ENCODE assay signal across 8 mouse cellular contexts in genomic region chr4:136648922-136649479, GRCm38 (mm10). TPM values are rescaled to one million over a fixed set of nuclear protein-coding genes. Genes with fewer than 3 reads are reported as not detected.
DNase-seq lines count a peak whose midpoint lies in the region; ATAC-seq and TF ChIP-seq lines count a peak whose summit lies in the region.

No protein-coding gene starts in this region.

- TF ChIP-seq CTCF in midbrain, postnatal 0 days (IDR thresholded peaks at IDR 0.05): peak; percentile 98

- 12% methylated on average over 11 of the region's 11 CpGs for WGBS in forebrain, embryonic 10.5 days
- WGBS in forebrain, embryonic 15.5 days: 19% methylated on average over 11 of the region's 11 CpGs
- WGBS in limb, embryonic 10.5 days: 19% methylated on average over 11 of the region's 11 CpGs
- WGBS in midbrain, postnatal 0 days: 14% methylated on average over 11 of the region's 11 CpGs

- peak; percentile 85 for DNase-seq in forebrain, embryonic 10.5 days (ENCODE audit: extremely low spot score, low spot score)
- peak; percentile 79 for DNase-seq in embryo, embryonic 11 days
- DNase-seq in gastrocnemius, postnatal 4 days (ENCODE audit: low spot score in 2 of 2): peak; percentile 66 to 77
- DNase-seq in kidney, adult 18-20 months: peak; percentile 85
- peak; percentile 89 for DNase-seq in limb, embryonic 10.5 days (ENCODE audit: low spot score)
- peak; percentile 72 for DNase-seq in midbrain, postnatal 0 days (ENCODE audit: low spot score)
- DNase-seq in spleen, postnatal 4 days (ENCODE audit: low spot score in 2 of 2): peak; percentile 75 to 91

- no peak overlapping the region for H3K9ac ChIP-seq in forebrain, embryonic 15.5 days (replicated peaks)
- H3K9ac ChIP-seq in midbrain, postnatal 0 days (replicated peaks; ENCODE audit: low read length, poor library complexity, severe bottlenecking): no peak overlapping the region

- H3K4me1 ChIP-seq in forebrain, embryonic 10.5 days: peaks cover 40% of the 10 kb centered on the region
- H3K4me1 ChIP-seq in forebrain, embryonic 15.5 days: peaks cover 20% of the 10 kb centered on the region
- peaks cover 12% of the 10 kb centered on the region for H3K4me1 ChIP-seq in limb, embryonic 10.5 days
- H3K4me1 ChIP-seq in midbrain, postnatal 0 days (ENCODE audit: insufficient read depth, low read length): no peaks in the 10 kb centered on the region

- H3K4me3 ChIP-seq in forebrain, embryonic 10.5 days: peak overlapping the region; percentile 5; the same call in 1 of the 2 replicates
- H3K4me3 ChIP-seq in forebrain, embryonic 15.5 days: no peak overlapping the region
- H3K4me3 ChIP-seq in limb, embryonic 10.5 days: no peak overlapping the region
- H3K4me3 ChIP-seq in midbrain, postnatal 0 days (ENCODE audit: low read depth, low read length): no peak overlapping the region

- H3K36me3 ChIP-seq in forebrain, embryonic 10.5 days (replicated peaks): peaks cover 18% of the 10 kb centered on the region
- no peaks in the 10 kb centered on the region for H3K36me3 ChIP-seq in forebrain, embryonic 15.5 days
- 0 out of 2 replicates have a peak, but pooled peaks cover 5% of the 10 kb centered on the region for H3K36me3 ChIP-seq in limb, embryonic 10.5 days
- H3K36me3 ChIP-seq in midbrain, postnatal 0 days (ENCODE audit: insufficient read depth, low read length): peaks cover 3% of the 10 kb centered on the region; the same call in 1 of the 2 replicates

- 0 out of 2 replicates have a peak overlapping the region, but pooled peaks have one; percentile 27 for H3K27ac ChIP-seq in forebrain, embryonic 10.5 days
- H3K27ac ChIP-seq in forebrain, embryonic 15.5 days (replicated peaks): no peak overlapping the region
- no peak overlapping the region for H3K27ac ChIP-seq in limb, embryonic 10.5 days
- no peak overlapping the region for H3K27ac ChIP-seq in midbrain, postnatal 0 days (ENCODE audit: low read depth, low read length)

- peaks cover 3% of the 10 kb centered on the region; the same call in 1 of the 2 replicates for H3K9me3 ChIP-seq in forebrain, embryonic 10.5 days
- no peaks in the 10 kb centered on the region for H3K9me3 ChIP-seq in forebrain, embryonic 15.5 days
- no peaks in the 10 kb centered on the region for H3K9me3 ChIP-seq in limb, embryonic 10.5 days (replicated peaks)
- no peaks in the 10 kb centered on the region for H3K9me3 ChIP-seq in midbrain, postnatal 0 days (ENCODE audit: low read length)

- H3K27me3 ChIP-seq in forebrain, embryonic 10.5 days (ENCODE audit: poor library complexity, severe bottlenecking): no peaks in the 10 kb centered on the region
- no peaks in the 10 kb centered on the region for H3K27me3 ChIP-seq in forebrain, embryonic 15.5 days
- H3K27me3 ChIP-seq in limb, embryonic 10.5 days (ENCODE audit: low read depth, poor library complexity, severe bottlenecking): peaks cover 6% of the 10 kb centered on the region; the same call in 1 of the 2 replicates
- no peaks in the 10 kb centered on the region for H3K27me3 ChIP-seq in midbrain, postnatal 0 days (ENCODE audit: insufficient read depth, low read length)

- ATAC-seq in forebrain, embryonic 15.5 days (replicated peaks): no peak
- ATAC-seq in midbrain, postnatal 0 days (ENCODE audit: low FRiP score): no peak

- no peak overlapping the region for H3K4me2 ChIP-seq in forebrain, embryonic 15.5 days (replicated peaks)
- no peak overlapping the region for H3K4me2 ChIP-seq in midbrain, postnatal 0 days (ENCODE audit: low read depth, low read length, poor library complexity, severe bottlenecking)

RNA-seq across cellular contexts. Expression of gene Lactbl1, which starts 26.6 kb away (rescaled TPM):
- not detected in 2 replicates for polyA plus RNA-seq in forebrain, embryonic 10.5 days (2016; fragmentation: Nextera tagmentation; extraction: Ambion mirVana)
- polyA plus RNA-seq in forebrain, embryonic 15.5 days (2015; fragmentation: Nextera tagmentation; extraction: Ambion mirVana): 0.05 TPM in 1 of 2 replicates, not detected in the other
- not detected for total RNA-seq in gastrocnemius, postnatal 4 days (2021)
- polyA plus RNA-seq in limb, embryonic 10.5 days (2016; fragmentation: Nextera tagmentation; extraction: Ambion mirVana): not detected in 2 replicates
- 0.93 TPM in 1 of 2 replicates, not detected in the other for total RNA-seq in midbrain, postnatal 0 days (2014; rRNA removed)
- polyA plus RNA-seq in midbrain, postnatal 0 days (2015; fragmentation: Nextera tagmentation; extraction: Ambion mirVana): 0.09 TPM in 1 of 2 replicates, not detected in the other

RNA-seq across cellular contexts. Expression of gene Tex46, which starts 38.8 kb away (rescaled TPM):
- polyA plus RNA-seq in forebrain, embryonic 10.5 days (2016; fragmentation: Nextera tagmentation; extraction: Ambion mirVana): not detected in 2 replicates
- not detected in 2 replicates for polyA plus RNA-seq in forebrain, embryonic 15.5 days (2015; fragmentation: Nextera tagmentation; extraction: Ambion mirVana)
- total RNA-seq in gastrocnemius, postnatal 4 days (2021): not detected
- polyA plus RNA-seq in limb, embryonic 10.5 days (2016; fragmentation: Nextera tagmentation; extraction: Ambion mirVana): not detected in 2 replicates
- total RNA-seq in midbrain, postnatal 0 days (2014; rRNA removed): not detected in 2 replicates
- not detected in 2 replicates for polyA plus RNA-seq in midbrain, postnatal 0 days (2015; fragmentation: Nextera tagmentation; extraction: Ambion mirVana)

RNA-seq across cellular contexts. Expression of gene Kdm1a, which starts 46.5 kb away (rescaled TPM):
- polyA plus RNA-seq in forebrain, embryonic 10.5 days (2016; fragmentation: Nextera tagmentation; extraction: Ambion mirVana): 50.0 and 52.2 TPM in 2 replicates
- 94.3 and 108 TPM in 2 replicates for polyA plus RNA-seq in forebrain, embryonic 15.5 days (2015; fragmentation: Nextera tagmentation; extraction: Ambion mirVana)
- total RNA-seq in gastrocnemius, postnatal 4 days (2021): 10 to 100 TPM; 48.6 to 52.3 TPM
- polyA plus RNA-seq in limb, embryonic 10.5 days (2016; fragmentation: Nextera tagmentation; extraction: Ambion mirVana): 58.7 and 62.0 TPM in 2 replicates
- total RNA-seq in midbrain, postnatal 0 days (2014; rRNA removed): 147 and 183 TPM in 2 replicates
- 40.7 and 47.7 TPM in 2 replicates for polyA plus RNA-seq in midbrain, postnatal 0 days (2015; fragmentation: Nextera tagmentation; extraction: Ambion mirVana)
